Mouse (Mus musculus) forebrain, embryonic 10.5 days (tissue): ENCODE data around the gene 1700061G19Rik. TPM values are rescaled to one million over a fixed set of nuclear protein-coding genes. Genes with fewer than 3 reads are reported as not detected.
A peak's percentile ranks its signal among the peaks of the same experiment; 100 is the strongest.

Source experiments
- DNase-seq: peaks from one replicate; pipeline ENCODE4 v3.0.0-alpha.2; 2017; ENCODE audit warnings: low spot score; ENCODE audit errors: extremely low spot score
- H3K27ac ChIP-seq: fragments of 300-500 bp; sonication (generic); 2 replicates; pipeline ENCODE4 v1.5.1; 2016; ENCODE audit warnings: mild to moderate bottlenecking
- H3K27me3 ChIP-seq: fragments of 300-500 bp; sonication (generic); 2 replicates; pipeline ENCODE4 v1.6.1; 2016; ENCODE audit warnings: mild to moderate bottlenecking; ENCODE audit not compliant: poor library complexity, severe bottlenecking
- H3K36me3 ChIP-seq: fragments of 300-500 bp; sonication (generic); replicated peaks from 2 replicates; pipeline ENCODE4 v1.6.1; 2016; ENCODE audit warnings: mild to moderate bottlenecking, moderate library complexity
- H3K4me1 ChIP-seq: fragments of 300-500 bp; sonication (generic); 2 replicates; pipeline ENCODE4 v1.6.1; 2016
- H3K4me3 ChIP-seq: fragments of 300-500 bp; sonication (generic); 2 replicates; pipeline ENCODE4 v1.5.1; 2016; ENCODE audit warnings: mild to moderate bottlenecking, moderate library complexity
- H3K9me3 ChIP-seq: fragments of 300-500 bp; sonication (generic); 2 replicates; pipeline ENCODE4 v1.6.1; 2016; ENCODE audit warnings: mild to moderate bottlenecking, moderate library complexity
- WGBS: fragments of 180-500 bp; shearing (Covaris S2); methylation state at CpG from one replicate; pipeline ENCODE4 v1.1.7; 2016; 5-methylcytosine and 5-hydroxymethylcytosine counted together
- polyA plus RNA-seq: library from polyadenylated mRNA; unstranded; fragments of >200 nt; fragmentation: Nextera tagmentation; extraction: Ambion mirVana; gene quantifications from 2 replicates; pipeline ENCODE4 v1.2.1, GENCODE M21; 2016

The 1700061G19Rik gene
- polyA plus RNA-seq, 1 experiment from 2014 or later: 0.26 TPM

GRCm38 (mm10) chr17:56935363-56936131, 60.3 kb downstream of the 1700061G19Rik start, which contains the start of gene Mllt1:
Mllt1 (minus strand) TSS chr17:56935415.
- WGBS: 2% methylated on average over 76 of the region's 76 CpGs
- H3K27ac ChIP-seq: peak within 1 kb of the TSS; percentile 97
- peaks cover 37% of the 10 kb centered on the region for H3K4me1 ChIP-seq
- H3K9me3 ChIP-seq: no peaks in the 10 kb centered on the region; the same call in 1 of the 2 replicates
- peak within 1 kb of the TSS; percentile 97 for H3K4me3 ChIP-seq
- peaks cover 10% of the 10 kb centered on the region for H3K27me3 ChIP-seq
- peak; percentile 99 for DNase-seq
- peaks cover 33% of the 10 kb centered on the region for H3K36me3 ChIP-seq

- H3K27me3 ChIP-seq: peaks cover 10% of the 10 kb centered on the region
- H3K4me1 ChIP-seq: peaks cover 35% of the 10 kb centered on the region
- no peak overlapping the region for H3K27ac ChIP-seq
- WGBS: 97% methylated on average over 7 of the region's 7 CpGs
- DNase-seq: no peak
- H3K4me3 ChIP-seq: no peak overlapping the region
- H3K36me3 ChIP-seq: peaks cover 23% of the 10 kb centered on the region
- H3K9me3 ChIP-seq: peaks cover under 1% of the 10 kb centered on the region; the same call in 1 of the 2 replicates
Measured at GRCm38 (mm10) chr17:56936731-56937130, 61.5 kb downstream of the 1700061G19Rik start.

Other genes starting within 250 kb of the 1700061G19Rik start
- 61.8 and 62.3 TPM in 2 replicates for gene Lonp1, start 248.6 kb upstream of the 1700061G19Rik start, polyA plus RNA-seq
- gene Catsperd, start 247.3 kb upstream of the 1700061G19Rik start, polyA plus RNA-seq: 0.53 and 0.81 TPM in 2 replicates
- 144 and 147 TPM in 2 replicates for gene Ranbp3, start 202.2 kb upstream of the 1700061G19Rik start, polyA plus RNA-seq
- 366 and 374 TPM in 2 replicates for gene Ndufa11, start 157.7 kb upstream of the 1700061G19Rik start, polyA plus RNA-seq
- gene Vmac, start 157.5 kb upstream of the 1700061G19Rik start, polyA plus RNA-seq: 11.1 and 12.2 TPM in 2 replicates
- 3.2 and 3.5 TPM in 2 replicates for gene Nrtn, start 117.9 kb upstream of the 1700061G19Rik start, polyA plus RNA-seq
- 46.0 and 46.2 TPM in 2 replicates for gene Dus3l, start 110.7 kb upstream of the 1700061G19Rik start, polyA plus RNA-seq
- gene Prr22, start 105.2 kb upstream of the 1700061G19Rik start, polyA plus RNA-seq: 1.8 and 1.9 TPM in 2 replicates
- 7.8 and 9.6 TPM in 2 replicates for gene Rfx2, start 44.5 kb upstream of the 1700061G19Rik start, polyA plus RNA-seq
- not detected in 2 replicates for gene Acsbg2, start 1.0 kb upstream of the 1700061G19Rik start, polyA plus RNA-seq
- 72.7 and 74.6 TPM in 2 replicates for gene Mllt1, start 59.9 kb downstream of the 1700061G19Rik start, polyA plus RNA-seq
- not detected in 2 replicates for gene Acer1, start 106.6 kb downstream of the 1700061G19Rik start, polyA plus RNA-seq
- 186 and 188 TPM in 2 replicates for gene Clpp, start 114.8 kb downstream of the 1700061G19Rik start, polyA plus RNA-seq
- 37.0 and 38.6 TPM in 2 replicates for gene Alkbh7, start 121.9 kb downstream of the 1700061G19Rik start, polyA plus RNA-seq
- gene Pspn, start 124.5 kb downstream of the 1700061G19Rik start, polyA plus RNA-seq: 0.35 and 0.50 TPM in 2 replicates
- 82.3 and 83.9 TPM in 2 replicates for gene Gtf2f1, start 135.8 kb downstream of the 1700061G19Rik start, polyA plus RNA-seq
- 0.34 and 0.43 TPM in 2 replicates for gene Gm17949, start 136.0 kb downstream of the 1700061G19Rik start, polyA plus RNA-seq
- gene Khsrp, start 156.0 kb downstream of the 1700061G19Rik start, polyA plus RNA-seq: 47.7 and 50.2 TPM in 2 replicates
- gene Slc25a41, start 166.2 kb downstream of the 1700061G19Rik start, polyA plus RNA-seq: not detected in 2 replicates
- 3.6 and 4.0 TPM in 2 replicates for gene Crb3, start 183.6 kb downstream of the 1700061G19Rik start, polyA plus RNA-seq
- gene Slc25a23, start 184.4 kb downstream of the 1700061G19Rik start, polyA plus RNA-seq: 10.0 and 10.6 TPM in 2 replicates
- 2.7 and 4.1 TPM in 2 replicates for gene Dennd1c, start 203.0 kb downstream of the 1700061G19Rik start, polyA plus RNA-seq
- gene Tubb4a, start 212.3 kb downstream of the 1700061G19Rik start, polyA plus RNA-seq: 36.2 and 40.1 TPM in 2 replicates
- gene Tnfsf9, start 229.8 kb downstream of the 1700061G19Rik start, polyA plus RNA-seq: 10.6 and 11.3 TPM in 2 replicates